Comparison of ENCODE assay signal across 25 mouse cellular contexts in genomic region chr12:74651256-74651655, GRCm38 (mm10).
"Had no signal": no experiment of that assay in that cellular context is flagged by ENCODE, and none has a peak within 500 bp of the region (broad histone marks: within the 10 kb centered on the region; RNA-seq: fewer than 3 reads in every experiment).

No protein-coding gene starts in this region.

- H3K27me3 ChIP-seq: heart, embryonic 12.5 days; hindbrain, embryonic 12.5 days; intestine, embryonic 15.5 days; limb, embryonic 13.5 days; limb, embryonic 15.5 days; liver, embryonic 12.5 days had no signal

- H3K4me1 ChIP-seq: heart, embryonic 10.5 days; heart, embryonic 12.5 days; hindbrain, embryonic 10.5 days; hindbrain, embryonic 12.5 days; intestine, embryonic 15.5 days; limb, embryonic 13.5 days; limb, embryonic 15.5 days; liver, embryonic 12.5 days had no signal

- H3K4me2 ChIP-seq: heart, embryonic 12.5 days; hindbrain, embryonic 12.5 days; hindbrain, embryonic 14.5 days; intestine, embryonic 15.5 days; limb, embryonic 13.5 days; limb, embryonic 15.5 days; liver, embryonic 12.5 days had no signal

- ATAC-seq: hindbrain, embryonic 16.5 days; inflammation-experienced regulatory T-cells, adult 6 months; intestine, embryonic 15.5 days; intestine, postnatal 0 days; liver, embryonic 12.5 days had no signal

- H3K9me3 ChIP-seq: heart, embryonic 10.5 days; heart, embryonic 12.5 days; hindbrain, embryonic 10.5 days; hindbrain, embryonic 12.5 days; intestine, embryonic 15.5 days; limb, embryonic 13.5 days; limb, embryonic 15.5 days; liver, embryonic 12.5 days had no signal

- H3K9ac ChIP-seq: heart, embryonic 12.5 days; hindbrain, embryonic 12.5 days; hindbrain, embryonic 14.5 days; intestine, embryonic 15.5 days; limb, embryonic 13.5 days; limb, embryonic 15.5 days; liver, embryonic 12.5 days; liver, embryonic 14.5 days had no signal

- H3K27ac ChIP-seq: gastrocnemius, adult 2 months; heart, embryonic 10.5 days; hindbrain, embryonic 10.5 days; hindbrain, embryonic 12.5 days; hindbrain, embryonic 14.5 days; intestine, embryonic 15.5 days; limb, embryonic 13.5 days; limb, embryonic 15.5 days; liver, embryonic 12.5 days; liver, embryonic 14.5 days had no signal

- H3K36me3 ChIP-seq: heart, embryonic 10.5 days; heart, embryonic 12.5 days; hindbrain, embryonic 10.5 days; hindbrain, embryonic 12.5 days; intestine, embryonic 15.5 days; limb, embryonic 13.5 days; limb, embryonic 15.5 days; liver, embryonic 12.5 days had no signal

- DNase-seq: gastrocnemius, adult 2 months; gastrocnemius, postnatal 10 days; gastrocnemius, postnatal 25 days; heart, adult 18-20 months; heart, postnatal 10 days; heart, postnatal 4 days; kidney, adult 18-20 months; kidney, adult 8-10 months; kidney, postnatal 10 days; kidney, postnatal 25 days; layer of hippocampus, adult 9-11 months; layer of hippocampus, postnatal 36 days had no signal

- H3K4me3 ChIP-seq: gastrocnemius, adult 2 months; heart, embryonic 10.5 days; heart, embryonic 12.5 days; hindbrain, embryonic 10.5 days; hindbrain, embryonic 12.5 days; intestine, embryonic 15.5 days; limb, embryonic 13.5 days; limb, embryonic 15.5 days; liver, embryonic 12.5 days had no signal
